Mouse (Mus musculus): ENCODE results near the gene Icam1. TPM values are rescaled to one million over a fixed set of nuclear protein-coding genes. Genes with fewer than 3 reads are reported as not detected.
A peak's percentile ranks its signal among the peaks of the same experiment; 100 is the strongest.

The Icam1 gene
- polyA plus RNA-seq (2015; fragmentation: Nextera tagmentation; extraction: Ambion mirVana), result 2.9 and 3.9 TPM in 2 replicates

GRCm38 (mm10) chr9:21015571-21016130 is at the start of gene Icam1:
Icam1 (plus strand) TSS chr9:21015985.
- under 1% methylated on average over 30 of the region's 30 CpGs for WGBS
- H3K4me3 ChIP-seq (replicated peaks), result peak within 1 kb of the TSS; percentile 4
- no peaks in the 10 kb centered on the region for H3K36me3 ChIP-seq
- peaks cover 66% of the 10 kb centered on the region for H3K27me3 ChIP-seq
- H3K4me1 ChIP-seq (replicated peaks), result peaks cover 10% of the 10 kb centered on the region
- no peak within 1 kb of the TSS for H3K27ac ChIP-seq
- no peaks in the 10 kb centered on the region for H3K9me3 ChIP-seq
- 0 out of 2 replicates have a peak within 1 kb of the TSS, but pooled peaks have one; percentile 20 for H3K9ac ChIP-seq (replicated peaks)
- ATAC-seq, result no peak
- H3K4me2 ChIP-seq (replicated peaks), result peak within 1 kb of the TSS; percentile 37

- WGBS, result 88% methylated on average over 3 of the region's 3 CpGs
- H3K4me1 ChIP-seq (replicated peaks), result no peaks in the 10 kb centered on the region
- no peak overlapping the region for H3K4me2 ChIP-seq (replicated peaks)
- no peak overlapping the region for H3K9ac ChIP-seq (replicated peaks)
- ATAC-seq, result no peak
- H3K36me3 ChIP-seq, result peaks cover 17% of the 10 kb centered on the region
- no peaks in the 10 kb centered on the region for H3K9me3 ChIP-seq
- no peaks in the 10 kb centered on the region for H3K27me3 ChIP-seq
- H3K27ac ChIP-seq, result no peak overlapping the region
- no peak overlapping the region for H3K4me3 ChIP-seq (replicated peaks)
These were observed 49.8 kb upstream of the Icam1 start for GRCm38 (mm10) chr9:20966008-20966407.

DNA sequence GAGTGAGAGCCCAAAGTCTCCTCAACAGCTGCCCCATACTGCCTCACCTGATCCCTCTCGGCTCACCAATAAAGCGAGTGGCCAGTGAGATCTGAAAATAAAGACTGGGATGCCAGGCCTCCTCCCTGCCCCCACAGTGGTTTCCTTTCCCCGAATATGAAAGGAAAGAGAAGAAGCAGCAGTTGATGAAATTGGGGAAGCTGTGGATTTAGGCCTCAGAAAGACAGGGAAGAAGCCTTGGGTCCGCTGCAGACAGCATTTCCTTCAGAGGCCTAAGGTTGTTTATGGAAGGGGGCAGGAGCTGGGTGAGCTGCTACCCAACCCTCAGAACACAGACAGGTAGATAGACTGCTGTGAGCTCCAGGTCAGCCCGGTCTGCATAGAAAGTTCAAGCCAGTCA is 49.0 kb upstream of the Icam1 start:
- WGBS, result 85% methylated on average over 5 of the region's 5 CpGs
- no peaks in the 10 kb centered on the region for H3K4me1 ChIP-seq (replicated peaks)
- no peaks in the 10 kb centered on the region for H3K27me3 ChIP-seq
- H3K4me3 ChIP-seq (replicated peaks), result no peak overlapping the region
- H3K4me2 ChIP-seq (replicated peaks), result no peak overlapping the region
- no peak for ATAC-seq
- H3K9me3 ChIP-seq, result no peaks in the 10 kb centered on the region
- peaks cover 17% of the 10 kb centered on the region for H3K36me3 ChIP-seq
- H3K9ac ChIP-seq (replicated peaks), result no peak overlapping the region
- no peak overlapping the region for H3K27ac ChIP-seq

GRCm38 (mm10) chr9:20971751-20972140 is 44.0 kb upstream of the Icam1 start:
- Histone ChIP-seq H3K9ac (replicated peaks) (no peak overlapping the region), H3K9me3 (no peaks in the 10 kb centered on the region), H3K4me3 (replicated peaks) (no peak overlapping the region), H3K27me3 (peaks cover 11% of the 10 kb centered on the region; the same call in 1 of the 2 replicates), H3K4me1 (replicated peaks) (peaks cover 39% of the 10 kb centered on the region), H3K27ac (no peak overlapping the region), H3K4me2 (replicated peaks) (no peak overlapping the region), H3K36me3 (peaks cover 14% of the 10 kb centered on the region)
- WGBS, result 79% methylated on average over 7 of the region's 7 CpGs
- ATAC-seq, result no peak

GRCm38 (mm10) chr9:20972141-20972992 is 43.4 kb upstream of the Icam1 start:
- peaks cover 11% of the 10 kb centered on the region; the same call in 1 of the 2 replicates for H3K27me3 ChIP-seq
- no peak for ATAC-seq
- 34% methylated on average over 28 of the region's 28 CpGs for WGBS
- peaks cover 8% of the 10 kb centered on the region for H3K36me3 ChIP-seq
- peak overlapping the region; percentile 28 for H3K4me2 ChIP-seq (replicated peaks)
- peaks cover 40% of the 10 kb centered on the region for H3K4me1 ChIP-seq (replicated peaks)
- peak overlapping the region; percentile 51 for H3K9ac ChIP-seq (replicated peaks)
- no peaks in the 10 kb centered on the region for H3K9me3 ChIP-seq
- H3K4me3 ChIP-seq (replicated peaks), result no peak overlapping the region
- H3K27ac ChIP-seq, result peak overlapping the region; percentile 7; the same call in 1 of the 2 replicates

- no peak for ATAC-seq
- 82% methylated on average over 4 of the region's 4 CpGs for WGBS
- H3K9me3 ChIP-seq, result no peaks in the 10 kb centered on the region
- H3K4me3 ChIP-seq (replicated peaks), result no peak overlapping the region
- peaks cover under 1% of the 10 kb centered on the region; the same call in 1 of the 2 replicates for H3K36me3 ChIP-seq
- peaks cover 40% of the 10 kb centered on the region for H3K4me1 ChIP-seq (replicated peaks)
- 0 out of 2 replicates have a peak overlapping the region, but pooled peaks have one; percentile 28 for H3K4me2 ChIP-seq (replicated peaks)
- H3K9ac ChIP-seq (replicated peaks), result no peak overlapping the region
- H3K27ac ChIP-seq, result no peak overlapping the region
- H3K27me3 ChIP-seq, result peaks cover 11% of the 10 kb centered on the region; the same call in 1 of the 2 replicates
These were observed 42.6 kb upstream of the Icam1 start for GRCm38 (mm10) chr9:20973001-20973681.

GRCm38 (mm10) chr9:20973682-20974075 is 42.1 kb upstream of the Icam1 start:
- WGBS, result 48% methylated on average over 5 of the region's 6 CpGs
- peaks cover 11% of the 10 kb centered on the region; the same call in 1 of the 2 replicates for H3K27me3 ChIP-seq
- no peak overlapping the region for H3K27ac ChIP-seq
- no peak for ATAC-seq
- peaks cover 40% of the 10 kb centered on the region for H3K4me1 ChIP-seq (replicated peaks)
- H3K9ac ChIP-seq (replicated peaks), result no peak overlapping the region
- H3K36me3 ChIP-seq, result no peaks in the 10 kb centered on the region
- H3K4me2 ChIP-seq (replicated peaks), result no peak overlapping the region
- H3K4me3 ChIP-seq (replicated peaks), result no peak overlapping the region
- no peaks in the 10 kb centered on the region for H3K9me3 ChIP-seq

GRCm38 (mm10) chr9:20975431-20976215 is 40.2 kb upstream of the Icam1 start:
- Histone ChIP-seq H3K4me1 (replicated peaks) (peaks cover 40% of the 10 kb centered on the region), H3K4me2 (replicated peaks) (peak overlapping the region; percentile 95), H3K9ac (replicated peaks) (peak overlapping the region; percentile 78), H3K36me3 (no peaks in the 10 kb centered on the region), H3K27ac (no peak overlapping the region), H3K4me3 (replicated peaks) (peak overlapping the region; percentile 72), H3K27me3 (peaks cover 11% of the 10 kb centered on the region; the same call in 1 of the 2 replicates), H3K9me3 (no peaks in the 10 kb centered on the region)
- under 1% methylated on average over 45 of the region's 45 CpGs for WGBS
- ATAC-seq, result peak; percentile 59

DNA sequence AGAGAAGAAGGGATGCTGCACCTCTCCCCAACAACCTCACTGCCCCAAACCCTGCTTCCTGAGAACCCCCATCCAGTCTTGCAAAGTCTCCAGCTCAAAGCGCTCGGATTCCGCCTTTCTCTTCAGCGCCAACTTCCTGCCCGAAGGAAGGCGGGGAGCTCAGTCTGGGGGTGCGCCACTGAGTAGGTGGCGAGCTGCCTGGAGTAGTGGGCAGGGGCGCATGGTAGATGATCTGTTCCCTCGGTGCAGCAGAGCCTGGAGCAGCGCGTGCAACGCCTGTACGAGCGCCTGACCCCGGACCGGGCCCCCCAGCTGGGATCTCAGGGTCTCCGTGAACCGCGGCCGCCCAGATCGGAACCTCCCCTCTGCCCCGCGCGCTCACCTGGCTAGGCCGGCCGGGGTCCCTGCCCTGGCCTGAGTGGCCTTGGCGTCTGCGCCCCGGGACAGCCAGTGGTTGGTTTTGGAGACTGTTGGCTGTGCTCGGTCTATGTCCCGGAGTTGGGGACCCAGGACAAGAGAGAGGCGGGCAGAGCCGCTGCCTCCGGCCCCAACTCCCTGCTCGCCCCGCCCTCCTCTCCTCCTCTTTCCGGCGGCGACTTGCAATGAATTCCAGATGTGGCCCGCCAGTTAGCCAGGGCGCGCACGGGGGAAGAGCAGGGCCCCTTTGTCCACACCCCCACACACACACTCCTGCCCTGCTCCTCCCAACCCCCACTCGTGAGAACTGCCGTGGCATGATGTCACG is 39.4 kb upstream of the Icam1 start, which contains the start of gene S1pr2:
Gene S1pr2, minus strand, starts transcription at position 566 of the 745 bp plus-strand sequence.
- ATAC-seq, result peak; percentile 72
- peak within 1 kb of the TSS; percentile 54; the same call in 1 of the 2 replicates for H3K27ac ChIP-seq

DNA sequence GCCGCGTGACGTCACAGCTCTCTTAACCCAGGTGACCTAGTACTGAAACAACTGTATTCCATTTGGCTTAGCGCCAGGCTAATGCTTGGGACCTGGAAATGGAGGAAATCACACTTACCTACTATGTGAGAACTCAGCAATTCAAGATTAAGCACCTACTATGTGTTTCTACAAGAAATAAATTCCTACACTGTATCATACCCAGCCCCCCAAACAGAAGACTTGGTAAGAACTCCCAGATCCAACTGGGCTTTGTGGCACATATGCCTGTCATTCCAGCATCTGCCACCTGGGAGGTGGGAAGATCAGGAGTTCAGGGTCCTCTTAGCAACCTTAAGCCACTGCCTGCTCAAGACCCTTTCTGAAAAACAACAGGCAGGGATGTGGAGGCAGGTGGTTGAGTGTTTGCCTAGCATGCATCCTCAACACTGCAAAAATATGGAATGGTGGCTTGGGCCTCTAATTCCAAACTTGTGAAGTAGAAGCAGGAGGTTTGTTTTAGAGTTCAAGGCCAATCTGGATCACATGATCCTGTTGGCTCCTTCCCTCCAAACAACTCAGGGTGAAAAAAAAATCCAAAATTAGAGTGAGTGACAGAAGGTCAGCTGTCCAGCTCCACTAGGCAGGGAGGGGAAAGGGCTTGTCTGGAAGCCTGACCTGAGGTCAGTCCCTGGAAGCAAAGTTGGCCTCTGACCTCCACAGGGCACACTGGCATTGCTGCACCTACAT is 38.7 kb upstream of the Icam1 start:
- H3K9me3 ChIP-seq, result no peaks in the 10 kb centered on the region
- no peaks in the 10 kb centered on the region for H3K36me3 ChIP-seq
- peak overlapping the region; percentile 78 for H3K9ac ChIP-seq (replicated peaks)
- H3K4me1 ChIP-seq (replicated peaks), result peaks cover 40% of the 10 kb centered on the region
- peak overlapping the region; percentile 95 for H3K4me2 ChIP-seq (replicated peaks)
- ATAC-seq, result 0 out of 2 replicates have a peak, but pooled peaks have one; percentile 4
- H3K27me3 ChIP-seq, result peaks cover 11% of the 10 kb centered on the region; the same call in 1 of the 2 replicates
- H3K27ac ChIP-seq, result no peak overlapping the region
- WGBS, result 5% methylated on average over 4 of the region's 4 CpGs
- H3K4me3 ChIP-seq (replicated peaks), result peak overlapping the region; percentile 72

More for the DNA sequence above, 39.4 kb upstream of the Icam1 start, which contains the start of gene S1pr2:
- Histone ChIP-seq H3K9me3 (no peaks in the 10 kb centered on the region), H3K4me3 (replicated peaks) (peak within 1 kb of the TSS; percentile 72), H3K9ac (replicated peaks) (peak within 1 kb of the TSS; percentile 78), H3K36me3 (no peaks in the 10 kb centered on the region), H3K27me3 (peaks cover 11% of the 10 kb centered on the region; the same call in 1 of the 2 replicates), H3K4me2 (replicated peaks) (peak within 1 kb of the TSS; percentile 95), H3K4me1 (replicated peaks) (peaks cover 40% of the 10 kb centered on the region)
- WGBS, result under 1% methylated on average over 47 of the region's 47 CpGs
